Mouse (Mus musculus) thymus, adult 2 months (tissue): ENCODE results near the gene Sult2b1. TPM values are rescaled to one million over a fixed set of nuclear protein-coding genes. Genes with fewer than 3 reads are reported as not detected.

Experiments used
- DNase-seq: peaks from one replicate; pipeline ENCODE4 v3.0.0; 2021
- H3K27ac ChIP-seq: fragments of 200-500 bp; 2 replicates; pipeline ENCODE4 v1.5.1; 2012; ENCODE audit warnings: low read length, control low read depth; ENCODE audit not compliant: control insufficient read depth, insufficient read depth
- H3K27me3 ChIP-seq: fragments of 200-500 bp; 2 replicates; pipeline ENCODE4 v1.6.1; 2012; ENCODE audit warnings: mild to moderate bottlenecking, low read length, moderate library complexity, mixed read lengths; ENCODE audit not compliant: control insufficient read depth, insufficient read depth
- H3K36me3 ChIP-seq: fragments of 200-500 bp; 2 replicates; pipeline ENCODE4 v1.6.1; 2012; ENCODE audit warnings: mild to moderate bottlenecking, low read length, moderate library complexity; ENCODE audit not compliant: control insufficient read depth, insufficient read depth
- H3K4me1 ChIP-seq: fragments of 200-500 bp; replicated peaks from 2 replicates; pipeline ENCODE4 v1.6.1; 2012; ENCODE audit warnings: low read length; ENCODE audit not compliant: control insufficient read depth, insufficient read depth
- H3K4me3 ChIP-seq: fragments of 200-500 bp; 2 replicates; pipeline ENCODE4 v1.5.1; 2012; ENCODE audit warnings: mild to moderate bottlenecking, low read length, control low read depth, moderate library complexity; ENCODE audit not compliant: control insufficient read depth, insufficient read depth
- CTCF ChIP-seq: fragments of 200-500 bp; IDR thresholded peaks from 2 replicates; pipeline ENCODE4 v1.5.1; 2012; ENCODE audit warnings: mild to moderate bottlenecking, control low read depth, low read length, moderate library complexity, borderline replicate concordance; ENCODE audit not compliant: control insufficient read depth, poor library complexity, insufficient read depth; ENCODE audit errors: extremely low read depth
- POLR2A ChIP-seq: fragments of 200-500 bp; IDR thresholded peaks from 2 replicates; pipeline ENCODE4 v1.6.1; 2012; ENCODE audit warnings: mild to moderate bottlenecking, low read length, control low read depth, moderate library complexity; ENCODE audit not compliant: control insufficient read depth, poor library complexity, insufficient read depth; ENCODE audit errors: extremely low read depth
- WGBS: fragments of 180-500 bp; shearing (Covaris S2); methylation state at CpG from one replicate; pipeline ENCODE4 v1.1.7; 2018; 5-methylcytosine and 5-hydroxymethylcytosine counted together
- polyA plus RNA-seq: library from polyadenylated mRNA; depleted of rRNA; stranded (reverse); fragments of >200 nt; gene quantifications from 2 replicates; pipeline ENCODE4 v1.2.3, GENCODE M21; 2012

Sult2b1 gene
- polyA plus RNA-seq, 1 experiment = 3.9 TPM

DNA sequence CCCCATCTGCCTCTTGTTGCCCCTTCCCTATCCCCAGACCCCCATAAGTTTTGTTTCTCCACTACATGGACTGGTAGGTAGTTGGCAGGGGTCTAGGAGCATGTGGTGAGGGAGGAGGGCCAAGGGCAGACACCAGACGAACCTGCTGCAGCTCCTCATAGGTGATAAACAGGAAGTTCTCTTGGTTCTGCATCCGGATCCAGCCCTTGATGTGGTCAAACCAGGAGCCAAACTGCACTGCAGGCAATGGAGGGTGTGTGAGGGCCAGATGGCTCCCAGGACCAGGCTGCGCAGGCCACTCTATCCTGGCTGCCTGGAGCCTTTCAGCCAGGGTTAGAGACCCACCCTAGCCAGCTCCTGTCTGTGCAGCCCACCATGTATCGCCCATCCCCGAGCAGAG, 51.0 kb downstream of the Sult2b1 start:
- TF ChIP-seq POLR2A (peak; percentile 47; the same call in 1 of the 2 replicates), CTCF (no peak)
- H3K27me3 ChIP-seq = no peaks in the 10 kb centered on the region
- DNase-seq = peak; percentile 83

DNA sequence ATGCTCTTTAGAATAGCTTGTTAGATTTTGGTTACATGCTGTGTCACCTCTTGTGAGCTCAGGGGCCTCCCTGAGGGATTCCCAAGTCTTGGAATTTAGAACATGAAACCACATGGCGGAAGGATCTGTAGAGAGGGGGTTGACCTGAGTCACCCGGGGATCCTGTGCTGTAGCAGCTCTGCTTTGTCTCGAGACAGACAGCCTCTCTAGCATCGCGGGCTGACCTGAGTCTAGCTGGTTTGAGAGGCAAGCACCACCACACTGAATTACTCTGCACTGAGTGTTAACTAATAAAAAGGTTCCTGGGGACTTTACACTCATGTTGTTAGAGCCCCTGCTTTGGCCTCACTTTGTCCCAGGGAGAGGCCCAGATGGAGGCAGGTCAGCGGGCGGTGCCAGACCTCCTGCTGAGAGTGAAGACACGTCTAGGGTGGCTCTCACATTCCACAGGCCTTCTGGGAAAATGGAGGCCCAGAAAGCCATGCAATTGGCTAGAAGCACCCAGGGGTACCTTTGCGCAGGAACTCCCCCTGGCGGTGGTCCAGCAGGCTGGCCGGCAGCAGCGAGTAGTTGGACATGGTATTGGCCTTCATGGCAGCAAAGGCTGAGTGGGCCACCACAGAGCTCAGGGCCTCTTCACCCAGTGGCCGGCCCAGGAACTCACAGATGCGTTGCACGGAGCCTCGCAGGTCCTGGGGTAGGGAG, 53.6 kb downstream of the Sult2b1 start:
- Histone ChIP-seq H3K36me3 (no peaks in the 10 kb centered on the region), H3K4me3 (no peak overlapping the region), H3K27me3 (no peaks in the 10 kb centered on the region), H3K27ac (no peak overlapping the region), H3K4me1 (peaks cover 32% of the 10 kb centered on the region)
- WGBS = 65% methylated on average over 16 of the region's 16 CpGs
- DNase-seq = peak; percentile 61
- TF ChIP-seq POLR2A = no peak
- peak; percentile 75; the same call in 1 of the 2 replicates for TF ChIP-seq CTCF

More for the DNA sequence above, 51.0 kb downstream of the Sult2b1 start:
- Histone ChIP-seq H3K36me3 (no peaks in the 10 kb centered on the region), H3K4me1 (peaks cover 32% of the 10 kb centered on the region), H3K4me3 (no peak overlapping the region), H3K27ac (peak overlapping the region; percentile 90)
- 10% methylated on average over 5 of the region's 5 CpGs for WGBS

DNA sequence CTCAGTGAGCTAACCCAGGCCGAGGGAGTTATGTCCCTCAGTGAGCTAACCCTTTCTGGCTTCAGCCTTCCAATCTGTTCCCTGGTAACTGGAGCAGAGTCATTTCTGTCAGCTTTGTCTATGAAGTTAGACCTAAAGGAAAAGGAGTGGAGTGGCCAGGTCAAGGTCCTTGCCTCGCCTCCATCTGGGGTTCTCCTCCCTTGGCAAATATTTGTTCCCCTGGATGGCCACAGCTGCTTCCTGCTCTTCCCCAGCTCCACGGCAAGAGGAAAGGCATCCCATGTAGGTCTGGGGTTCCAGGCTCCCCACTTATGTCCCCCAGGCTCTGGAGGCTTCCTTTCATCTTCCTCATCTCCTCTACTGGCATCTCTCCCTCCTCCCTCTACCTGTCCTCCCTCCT, 56.8 kb downstream of the Sult2b1 start:
- no peak for DNase-seq
- TF ChIP-seq CTCF = no peak
- Histone ChIP-seq H3K4me3 (no peak overlapping the region), H3K27ac (no peak overlapping the region), H3K27me3 (no peaks in the 10 kb centered on the region), H3K4me1 (peaks cover 16% of the 10 kb centered on the region), H3K36me3 (no peaks in the 10 kb centered on the region)
- WGBS = 89% methylated on average over 3 of the region's 3 CpGs

DNA sequence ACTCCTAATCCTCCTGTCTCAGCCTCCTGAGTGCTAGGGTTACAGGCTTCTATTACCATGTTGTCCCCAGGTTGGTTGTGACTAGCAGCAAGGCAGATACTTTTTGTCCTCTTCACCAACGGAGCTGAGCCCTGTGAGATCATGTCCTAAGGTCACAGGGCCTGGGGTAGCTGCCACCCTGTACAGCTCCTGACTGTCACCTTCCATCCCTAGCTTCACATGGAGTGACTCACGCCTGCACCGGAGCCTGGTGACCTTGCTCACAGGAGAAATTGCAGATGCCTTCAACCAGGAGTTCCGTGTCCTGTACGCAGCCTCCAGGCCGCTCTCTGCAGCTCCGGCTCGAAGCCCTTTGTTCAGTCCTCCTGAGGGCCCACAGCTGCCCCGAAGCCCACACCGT, 58.0 kb downstream of the Sult2b1 start:
- no peak for DNase-seq
- no peak for TF ChIP-seq POLR2A
- TF ChIP-seq CTCF = no peak
- no peak overlapping the region for H3K4me3 ChIP-seq
- H3K36me3 ChIP-seq = no peaks in the 10 kb centered on the region
- H3K27me3 ChIP-seq = no peaks in the 10 kb centered on the region
- 97% methylated on average over 10 of the region's 10 CpGs for WGBS
- H3K27ac ChIP-seq = no peak overlapping the region
- peaks cover 8% of the 10 kb centered on the region for H3K4me1 ChIP-seq

DNA sequence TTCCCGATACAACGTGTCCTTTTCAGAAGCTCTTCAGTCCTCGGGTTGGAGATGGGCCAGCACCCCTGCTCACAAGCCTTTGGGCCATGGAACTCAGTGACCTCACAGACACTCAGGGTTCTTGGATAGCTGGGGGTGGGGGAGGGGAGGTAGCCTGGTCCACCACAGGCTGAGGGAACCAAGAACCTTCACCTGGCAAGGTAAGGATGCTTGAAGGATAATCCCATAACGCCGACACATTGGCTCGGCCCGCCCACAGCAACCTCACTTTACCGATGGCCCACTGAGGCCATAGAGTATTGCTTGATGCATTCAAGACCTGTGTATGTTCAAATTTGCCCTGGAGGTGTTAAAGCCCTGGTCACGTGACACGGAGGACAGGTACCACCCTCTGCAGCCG, 58.8 kb downstream of the Sult2b1 start, which contains the start of gene Spaca4:
TSS of gene Spaca4 (minus strand) at position 101 of the 400 bp plus-strand sequence.
- Histone ChIP-seq H3K4me1 (peaks cover under 1% of the 10 kb centered on the region; the same call in 1 of the 2 replicates), H3K27me3 (no peaks in the 10 kb centered on the region), H3K27ac (no peak within 1 kb of the TSS), H3K4me3 (no peak within 1 kb of the TSS), H3K36me3 (peaks cover 4% of the 10 kb centered on the region)
- no peak for TF ChIP-seq POLR2A
- no peak for TF ChIP-seq CTCF
- WGBS = 98% methylated on average over 11 of the region's 11 CpGs
- no peak for DNase-seq

DNA sequence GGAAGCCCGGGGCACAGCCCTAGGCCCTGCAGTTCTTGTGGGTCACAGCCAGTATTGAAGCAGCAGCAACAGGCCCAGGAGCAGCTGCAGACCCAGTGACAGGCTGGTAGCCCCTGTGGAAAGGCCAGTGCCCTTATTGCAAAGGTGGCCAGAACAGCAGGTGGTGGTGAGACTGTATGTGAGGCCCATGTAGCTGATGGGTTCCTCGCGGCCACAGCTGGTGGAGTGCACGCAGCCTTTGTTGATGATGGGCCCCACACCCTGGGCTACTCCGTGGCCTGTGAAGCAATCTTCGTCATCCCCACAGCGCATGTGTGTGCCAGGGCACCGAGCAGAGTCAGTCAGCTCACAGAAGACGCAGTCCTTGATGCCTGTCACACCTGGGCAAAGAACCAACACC, 59.3 kb downstream of the Sult2b1 start:
- 94% methylated on average over 9 of the region's 9 CpGs for WGBS
- no peaks in the 10 kb centered on the region for H3K27me3 ChIP-seq
- DNase-seq = no peak
- H3K27ac ChIP-seq = no peak overlapping the region
- H3K4me3 ChIP-seq = no peak overlapping the region
- no peaks in the 10 kb centered on the region for H3K4me1 ChIP-seq
- TF ChIP-seq CTCF (no peak), POLR2A (no peak)
- peaks cover 8% of the 10 kb centered on the region for H3K36me3 ChIP-seq
